11 mouse cellular contexts compared by ENCODE assay signal in genomic region chr10:18710949-18711348, GRCm38 (mm10). TPM values are rescaled to one million over a fixed set of nuclear protein-coding genes. Genes with fewer than 3 reads are reported as not detected.
DNase-seq lines count a peak whose midpoint lies in the region; ATAC-seq and TF ChIP-seq lines count a peak whose summit lies in the region.
"Had no signal": no experiment of that assay in that cellular context is flagged by ENCODE, and none has a peak within 500 bp of the region (broad histone marks: within the 10 kb centered on the region; RNA-seq: fewer than 3 reads in every experiment).

No protein-coding gene starts in this region.

- 78% methylated on average over 6 of the region's 6 CpGs for WGBS in liver, postnatal 0 days (ENCODE audit: insufficient replicate concordance)

- H3K4me2 ChIP-seq in liver, postnatal 0 days (ENCODE audit: low read depth, low read length), result no peak overlapping the region
- H3K4me2 ChIP-seq: liver, embryonic 11.5 days had no signal

- H3K9me3 ChIP-seq in liver, postnatal 0 days (ENCODE audit: low read length), result no peaks in the 10 kb centered on the region

- no peak for TF ChIP-seq CTCF in liver, postnatal 0 days (IDR thresholded peaks at IDR 0.05; ENCODE audit: low read depth)

- H3K4me3 ChIP-seq in liver, postnatal 0 days (ENCODE audit: low read depth, low read length), result no peak overlapping the region
- H3K4me3 ChIP-seq: erythroblast, embryonic 14.5 days had no signal

- H3K36me3 ChIP-seq in liver, postnatal 0 days (replicated peaks; ENCODE audit: insufficient read depth, low read length), result no peaks in the 10 kb centered on the region

- H3K27me3 ChIP-seq in liver, postnatal 0 days (ENCODE audit: insufficient read depth, low read length), result no peaks in the 10 kb centered on the region

- no peak overlapping the region for H3K27ac ChIP-seq in liver, postnatal 0 days (ENCODE audit: low read depth)

- peak; percentile 72 for ATAC-seq in frontal cortex, adult (ENCODE audit: low TSS enrichment)
- no peak for ATAC-seq in liver, postnatal 0 days

- no peak for TF ChIP-seq EP300 in liver, postnatal 0 days (IDR thresholded peaks at IDR 0.05; ENCODE audit: low read depth)

- no peak overlapping the region for H3K9ac ChIP-seq in liver, postnatal 0 days (replicated peaks)

- intact Hi-C loops in left cerebral cortex, postnatal 14 days (cut with DNase I), result no loop called here

- DNase-seq in frontal cortex, postnatal 10 days (ENCODE audit: low spot score in 2 of 2), result no peak
- DNase-seq in Muller cell, postnatal 12 days (ENCODE audit: inconsistent ontology term), result peak; percentile 19
- peak; percentile 87 to 89 for DNase-seq in cerebellum, postnatal 10 days
- DNase-seq in left cerebral cortex, postnatal 14 days (ENCODE audit: low spot score in 2 of 2), result peak; percentile 19 to 52
- no peak for DNase-seq in testis, postnatal 14 days (ENCODE audit: low spot score)
- no peak for DNase-seq in liver, postnatal 0 days
- no peak for DNase-seq in thymus, postnatal 10 days (ENCODE audit: low spot score in 2 of 2)

- H3K4me1 ChIP-seq in liver, postnatal 0 days (ENCODE audit: insufficient read depth), result no peaks in the 10 kb centered on the region

RNA-seq across cellular contexts. Expression of gene Arfgef3, which starts 32.8 kb away (rescaled TPM):
- total RNA-seq in left cerebral cortex, postnatal 14 days (2021), result 100 to 1,000 TPM; 104 to 116 TPM
- 0.01 TPM in 2 replicates for polyA plus RNA-seq in liver, postnatal 0 days (2015; fragmentation: Nextera tagmentation; extraction: Ambion mirVana)
- polyA plus RNA-seq: C2C12 had no signal

Comparison
In these comparisons a context has a peak if more than half of its experiments do, and no peak if none do; other contexts are left out.
1. DNase-seq: peak in Muller cell, postnatal 12 days (single experiment), cerebellum, postnatal 10 days (2 of 2) and left cerebral cortex, postnatal 14 days (2 of 2); none in frontal cortex, postnatal 10 days (0 of 2), testis, postnatal 14 days (single experiment), liver, postnatal 0 days (single experiment) and thymus, postnatal 10 days (0 of 2).